Mouse (Mus musculus) telencephalon, adult 2 months (tissue): ENCODE data around the gene Akap11.
"Not testable (repeated sequence)": the region's sequence is repeated elsewhere in the genome, so short reads cannot be mapped to it uniquely, and the experiment has no call there.

ENCODE experiments used
- DNase-seq: peaks from one replicate; pipeline ENCODE4 v3.0.0-alpha.2; 2011; ENCODE audit warnings: low read depth, low spot score

The Akap11 gene

DNA sequence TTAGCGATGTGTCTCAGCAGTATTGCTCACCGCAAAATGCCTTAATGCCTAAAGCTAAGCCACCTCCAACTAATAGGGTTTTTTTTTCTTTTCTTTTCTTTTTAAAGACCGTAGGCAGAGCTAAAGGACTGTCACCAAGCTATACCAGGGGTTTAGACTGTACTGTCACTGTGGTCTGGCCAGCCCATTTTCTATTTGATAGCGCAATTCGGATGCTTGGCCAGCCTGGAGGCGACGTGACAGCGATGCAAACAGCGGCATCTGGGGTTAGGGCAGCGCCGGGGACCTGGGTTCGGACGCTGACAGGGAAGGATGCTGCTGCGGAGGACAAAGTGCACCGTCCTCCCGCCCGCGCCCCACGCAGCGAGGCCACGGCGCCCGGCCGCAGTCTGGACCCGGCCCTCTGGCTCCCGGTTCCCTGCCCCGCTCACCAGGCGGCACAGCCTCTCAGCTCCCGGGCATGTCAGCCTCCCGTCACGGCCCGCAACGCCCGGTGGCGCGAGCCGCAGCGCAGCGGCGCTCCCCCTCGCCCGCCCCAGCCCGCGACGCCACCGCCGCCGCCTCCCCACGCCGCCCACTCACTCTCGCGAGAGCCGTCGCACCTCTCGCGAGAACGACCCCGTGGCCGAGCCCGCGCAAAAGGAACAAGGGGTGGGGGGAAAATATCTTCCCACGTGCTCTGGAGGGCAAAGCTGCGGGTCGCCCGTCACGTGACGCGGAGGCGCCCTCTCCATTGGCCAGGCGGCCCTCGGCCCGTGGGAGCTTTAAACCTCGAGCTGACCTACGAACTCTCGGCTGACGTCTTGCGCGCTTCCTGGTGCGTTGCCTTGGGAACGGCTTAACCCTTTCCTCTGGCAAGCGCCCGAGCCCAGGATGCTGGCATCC is at the start of gene Akap11:
TSS of gene Akap11 (minus strand) at position 528 of the 885 bp plus-strand sequence.
- DNase-seq = peak; percentile 96

GRCm38 (mm10) chr14:78584222-78584621 is 47.6 kb upstream of the Akap11 start:
- DNase-seq = peak; percentile 60

DNA sequence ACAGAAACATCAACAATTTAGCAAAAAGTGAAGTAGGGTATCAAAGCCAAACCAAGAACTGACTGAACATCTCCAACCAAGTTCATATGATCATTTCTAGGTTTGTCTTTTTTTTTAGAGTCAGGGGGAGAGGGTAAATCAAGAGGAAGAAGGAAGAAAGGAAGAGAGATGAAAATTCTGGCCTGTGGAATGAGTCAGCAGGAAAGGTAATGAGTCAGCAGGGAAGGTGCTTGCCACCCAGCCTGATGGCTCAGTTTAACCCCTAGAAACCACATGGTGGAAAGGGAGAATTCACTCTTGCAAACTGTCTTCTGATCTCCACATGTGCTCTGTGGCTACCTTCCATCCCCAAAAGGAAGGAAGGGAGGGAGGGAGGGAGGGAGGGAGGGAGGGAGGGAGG is 46.6 kb upstream of the Akap11 start:
- no peak for DNase-seq

DNA sequence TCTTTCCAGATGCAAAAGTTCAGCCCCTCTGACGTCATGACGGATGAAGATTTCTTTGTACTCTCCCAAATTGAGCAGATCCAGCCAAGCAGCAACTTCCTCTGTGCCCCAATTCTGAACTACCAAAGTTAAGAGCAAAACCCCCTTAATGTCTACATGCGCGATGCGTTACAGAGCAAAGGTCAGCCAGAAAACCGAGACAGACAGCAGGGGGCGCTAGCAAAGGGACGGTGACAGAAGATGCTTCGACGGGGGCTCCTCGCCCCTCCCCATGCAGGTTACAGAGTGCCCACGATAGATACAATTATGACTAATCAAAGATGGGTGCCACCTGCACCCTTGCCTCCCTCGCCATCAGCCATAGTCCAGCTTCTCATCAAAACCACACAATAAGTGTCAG is 39.3 kb upstream of the Akap11 start:
- no peak for DNase-seq

GRCm38 (mm10) chr14:78568410-78568809 is 31.8 kb upstream of the Akap11 start:
- DNase-seq = no peak

DNA sequence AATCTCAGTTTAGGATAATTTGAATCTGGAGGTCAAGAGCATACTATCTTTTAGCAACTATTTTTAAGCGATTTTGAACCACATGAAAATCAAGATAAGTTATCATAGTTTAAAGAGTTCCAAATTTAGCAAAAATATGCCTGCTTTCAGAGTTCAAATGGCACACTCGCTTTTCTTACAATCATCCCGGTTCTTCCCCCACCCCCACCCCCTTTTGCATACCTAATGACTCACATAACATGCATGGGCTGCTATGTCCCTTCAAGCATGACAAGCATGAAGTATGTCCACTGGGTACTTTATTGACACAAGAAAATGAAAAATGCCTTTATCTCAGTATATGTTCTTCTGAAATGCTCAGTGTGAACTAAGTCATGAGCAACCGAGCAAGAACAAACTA is 29.8 kb upstream of the Akap11 start:
- no peak for DNase-seq

GRCm38 (mm10) chr14:78564292-78564691 is 27.7 kb upstream of the Akap11 start:
- no peak for DNase-seq

GRCm38 (mm10) chr14:78563211-78563610 is 26.6 kb upstream of the Akap11 start:
- DNase-seq = no peak

GRCm38 (mm10) chr14:78562121-78562520 is 25.5 kb upstream of the Akap11 start:
- no peak for DNase-seq

DNA sequence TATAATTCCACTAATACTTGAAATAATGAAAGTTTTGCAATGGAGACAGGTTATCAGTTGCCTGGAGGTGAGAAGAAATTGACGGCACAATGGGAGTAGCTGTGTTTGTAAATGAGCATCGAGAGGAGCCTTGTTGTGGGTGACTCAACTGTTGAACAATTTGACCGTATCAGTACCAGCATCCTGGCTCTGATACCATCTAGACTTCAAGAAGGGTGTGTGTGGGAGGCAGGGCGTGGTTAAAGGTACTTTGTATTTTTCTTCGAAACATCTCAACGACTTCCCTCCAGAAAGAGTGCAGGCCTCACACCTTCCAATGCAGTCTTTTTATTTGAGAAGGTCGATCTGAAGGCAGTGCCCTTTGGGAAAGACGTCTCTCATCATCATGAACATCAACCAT is 22.4 kb upstream of the Akap11 start:
- no peak for DNase-seq

- not testable (repeated sequence) for DNase-seq
These were observed 18.2 kb upstream of the Akap11 start for GRCm38 (mm10) chr14:78554830-78555229.

GRCm38 (mm10) chr14:78553661-78554060 is 17.1 kb upstream of the Akap11 start:
- no peak for DNase-seq

DNA sequence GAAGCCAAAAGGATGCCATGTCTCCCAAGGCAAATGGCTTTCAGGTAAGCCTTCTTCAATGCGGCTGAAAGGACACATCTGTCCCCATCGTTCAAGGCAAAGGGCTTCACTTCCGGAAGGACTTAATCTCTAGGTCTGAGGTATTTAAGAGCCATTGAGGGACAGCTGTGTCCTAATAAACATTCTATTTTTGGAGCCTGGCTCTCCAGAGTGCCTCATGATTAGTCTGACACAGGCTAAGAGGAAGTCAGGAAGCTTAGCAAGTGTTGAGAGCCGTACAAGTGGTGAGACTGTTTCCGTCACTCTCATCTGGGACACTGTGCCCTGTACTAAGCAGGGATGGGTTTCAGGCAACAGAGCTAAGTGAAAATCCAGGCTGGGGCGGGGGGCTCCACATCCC is 12.2 kb upstream of the Akap11 start:
- no peak for DNase-seq

GRCm38 (mm10) chr14:78541319-78541718 is 4.7 kb upstream of the Akap11 start:
- DNase-seq = no peak

- DNase-seq = no peak
These were observed 3.2 kb upstream of the Akap11 start for GRCm38 (mm10) chr14:78539821-78540220.

DNA sequence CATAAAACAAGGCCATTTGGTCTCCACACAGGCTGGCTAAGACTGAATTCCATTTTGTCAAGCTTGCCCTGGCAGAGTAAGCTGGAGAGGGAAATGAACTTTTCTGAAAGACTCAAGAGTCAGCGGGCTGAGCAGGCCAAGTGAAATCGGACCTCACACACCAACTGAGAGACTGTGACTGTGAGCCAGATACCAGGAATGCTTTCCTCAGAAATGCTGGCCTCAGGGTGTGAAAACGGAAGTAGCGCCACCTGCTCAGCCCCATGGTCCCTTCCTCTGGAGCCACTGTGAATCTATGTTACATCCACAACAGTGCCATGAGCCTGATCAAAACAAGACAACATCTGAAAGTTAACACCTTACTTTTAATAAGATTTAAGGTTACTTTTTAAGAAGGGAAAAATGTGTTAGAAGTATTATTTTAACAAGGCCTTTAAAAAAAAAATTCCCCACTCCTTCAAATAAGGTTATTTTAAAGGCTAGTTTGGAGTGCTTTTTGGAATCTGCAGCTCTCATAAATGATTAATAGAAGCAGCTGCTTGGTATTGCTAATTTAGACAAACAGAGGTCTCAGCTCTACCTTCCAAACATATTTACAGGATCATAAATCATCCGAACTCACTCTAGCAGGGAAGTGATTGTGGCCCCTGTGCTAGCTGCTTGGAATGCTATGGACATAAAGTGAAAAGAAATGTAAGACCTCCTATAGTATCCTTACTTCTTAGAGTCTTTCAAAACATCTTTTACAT is 2.1 kb upstream of the Akap11 start:
- no peak for DNase-seq

DNA sequence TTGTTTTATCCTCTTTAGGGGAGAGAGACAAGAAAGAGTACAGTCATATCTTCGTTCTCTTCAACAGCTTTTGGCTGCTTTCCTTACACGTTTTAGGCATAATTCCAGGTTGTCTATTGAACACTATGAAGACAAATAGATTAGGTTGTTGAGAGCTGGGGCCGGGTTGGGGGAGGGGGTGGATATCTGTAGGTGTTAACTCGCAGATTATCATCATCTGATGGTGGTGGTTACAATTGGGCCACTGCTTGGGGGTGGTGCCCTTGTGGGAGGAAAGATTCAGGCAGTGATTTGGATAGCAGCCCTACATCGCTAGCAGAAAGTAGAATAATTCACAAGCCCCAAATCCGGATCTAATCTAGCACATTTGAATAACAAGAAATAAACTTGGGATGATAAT is 943 bp upstream of the Akap11 start:
- peak; percentile 53 for DNase-seq

DNA sequence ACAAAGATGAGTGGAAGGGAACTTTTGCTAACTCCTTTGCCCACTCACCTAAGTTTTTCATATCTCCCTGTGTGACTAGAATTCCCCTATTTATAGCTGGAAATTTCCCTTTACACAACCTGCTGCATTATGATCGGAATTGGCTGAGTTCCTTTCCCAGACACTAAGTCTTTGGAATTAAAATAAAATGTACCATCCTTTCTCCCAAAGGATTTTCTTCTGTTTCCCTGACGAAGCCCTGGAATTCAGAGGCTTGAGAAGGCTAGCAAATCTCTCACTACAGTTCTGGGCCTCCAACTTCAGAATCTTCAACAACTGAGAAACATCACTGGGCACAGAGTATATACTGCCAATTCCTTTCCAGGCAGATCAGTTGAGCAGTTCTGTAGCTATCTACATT is 1.2 kb downstream of the Akap11 start:
- no peak for DNase-seq

DNA sequence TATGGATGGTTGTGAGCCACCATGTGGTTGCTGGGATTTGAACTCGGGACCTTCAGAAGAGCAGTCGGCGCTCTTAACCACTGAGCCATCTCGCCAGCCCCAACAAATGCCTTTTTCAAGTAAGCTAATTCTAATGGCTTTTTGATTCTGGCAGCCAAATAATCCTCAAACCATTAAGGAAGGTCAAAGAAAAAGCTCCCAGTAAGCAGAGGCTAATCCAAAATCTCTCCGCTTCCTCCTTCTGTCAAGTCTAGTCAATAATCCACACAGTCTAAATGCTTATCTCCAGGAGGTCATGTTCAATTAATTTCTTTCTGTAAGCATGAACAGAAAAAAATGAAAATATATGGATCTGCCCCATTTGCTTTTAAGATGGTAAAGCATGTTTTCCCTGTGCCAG is 2.0 kb downstream of the Akap11 start:
- no peak for DNase-seq

- no peak for DNase-seq
These were observed 2.9 kb downstream of the Akap11 start for GRCm38 (mm10) chr14:78533701-78534100.

DNA sequence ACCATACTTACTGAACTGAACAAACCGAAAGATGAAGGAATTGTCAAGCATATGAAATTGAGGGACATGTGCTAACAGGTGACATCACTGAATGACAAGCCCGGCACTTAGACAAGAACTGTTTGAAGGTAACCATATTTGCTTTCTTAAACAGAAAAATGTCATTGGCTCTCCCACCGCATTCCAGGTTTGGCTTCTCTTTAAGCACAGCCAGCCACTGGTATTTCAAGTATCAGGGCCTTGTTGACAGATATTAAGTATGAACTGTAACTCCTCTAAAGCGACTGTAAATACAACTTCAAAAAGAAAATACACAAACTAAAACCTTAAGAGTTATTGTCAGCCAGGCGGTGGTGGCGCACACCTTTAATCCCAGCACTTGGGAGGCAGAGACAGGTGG is 4.3 kb downstream of the Akap11 start:
- DNase-seq = no peak

- no peak for DNase-seq
These were observed 6.4 kb downstream of the Akap11 start for GRCm38 (mm10) chr14:78530256-78530655.
